Mouse (Mus musculus): ENCODE data around the gene Palmd. TPM values are rescaled to one million over a fixed set of nuclear protein-coding genes. Genes with fewer than 3 reads are reported as not detected.

The Palmd gene
- polyA plus RNA-seq (2015; fragmentation: Nextera tagmentation; extraction: Ambion mirVana), result 2.1 and 2.5 TPM in 2 replicates

DNA sequence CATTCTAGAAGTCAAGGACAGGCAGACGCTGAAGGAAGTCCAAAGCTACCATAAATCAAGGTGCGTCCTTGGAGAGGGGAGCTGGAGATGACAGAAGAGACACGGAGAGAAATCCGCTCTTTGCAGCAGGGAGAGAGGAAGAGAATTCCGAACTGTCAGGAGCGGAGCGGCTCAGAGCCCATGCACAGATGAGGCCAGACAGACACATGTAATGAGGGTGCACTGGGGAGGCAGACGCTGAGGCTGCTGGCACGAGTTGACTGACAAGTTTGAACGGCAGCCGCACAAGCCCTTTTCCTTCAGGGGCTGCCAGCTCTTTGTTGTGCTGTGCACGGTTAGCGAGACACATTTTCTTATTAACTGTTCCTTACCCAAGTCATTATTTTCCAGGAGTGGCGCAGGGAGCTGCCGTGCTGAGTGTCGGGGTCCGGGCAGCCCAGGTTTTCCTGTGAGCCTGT, at the start of gene Palmd:
TSS of gene Palmd (minus strand) at position 448 of the 458 bp plus-strand sequence.
- peak within 1 kb of the TSS; percentile 37 for H3K4me3 ChIP-seq (ENCODE audit: low read depth, low read length)
- no peak within 1 kb of the TSS for H3K27ac ChIP-seq (ENCODE audit: low read depth, low read length)
- peak within 1 kb of the TSS; percentile 59 for H3K4me2 ChIP-seq (replicated peaks; ENCODE audit: low read depth)
- no peak; the same call in 1 of the 2 replicates for ATAC-seq
- H3K36me3 ChIP-seq (ENCODE audit: control insufficient read depth, insufficient read depth), result no peaks in the 10 kb centered on the region
- H3K9ac ChIP-seq (ENCODE audit: low read depth, low read length), result peak within 1 kb of the TSS; percentile 31
- no peaks in the 10 kb centered on the region for H3K4me1 ChIP-seq (replicated peaks; ENCODE audit: control insufficient read depth, insufficient read depth, low read length)
- 4% methylated on average over 17 of the region's 17 CpGs for WGBS
- TF ChIP-seq CTCF (IDR thresholded peaks at IDR 0.05; ENCODE audit: low read depth), result no peak
- no peaks in the 10 kb centered on the region for H3K27me3 ChIP-seq (replicated peaks; ENCODE audit: control insufficient read depth, insufficient read depth, low read length)
- no peaks in the 10 kb centered on the region for H3K9me3 ChIP-seq (ENCODE audit: control insufficient read depth)

- WGBS, result 47% methylated on average over 6 of the region's 6 CpGs
- no peak for TF ChIP-seq CTCF (IDR thresholded peaks at IDR 0.05; ENCODE audit: low read depth)
- H3K27ac ChIP-seq (ENCODE audit: low read depth, low read length), result no peak overlapping the region
- no peak overlapping the region for H3K9ac ChIP-seq (ENCODE audit: low read depth, low read length)
- no peak overlapping the region for H3K4me2 ChIP-seq (replicated peaks; ENCODE audit: low read depth)
- H3K4me3 ChIP-seq (ENCODE audit: low read depth, low read length), result no peak overlapping the region
- no peaks in the 10 kb centered on the region for H3K27me3 ChIP-seq (replicated peaks; ENCODE audit: control insufficient read depth, insufficient read depth, low read length)
- H3K9me3 ChIP-seq (ENCODE audit: control insufficient read depth), result no peaks in the 10 kb centered on the region
- H3K4me1 ChIP-seq (replicated peaks; ENCODE audit: control insufficient read depth, insufficient read depth, low read length), result no peaks in the 10 kb centered on the region
- no peak for ATAC-seq
- H3K36me3 ChIP-seq (ENCODE audit: control insufficient read depth, insufficient read depth), result no peaks in the 10 kb centered on the region
Measured at GRCm38 (mm10) chr3:117010182-117010581, 41.4 kb upstream of the Palmd start.

DNA sequence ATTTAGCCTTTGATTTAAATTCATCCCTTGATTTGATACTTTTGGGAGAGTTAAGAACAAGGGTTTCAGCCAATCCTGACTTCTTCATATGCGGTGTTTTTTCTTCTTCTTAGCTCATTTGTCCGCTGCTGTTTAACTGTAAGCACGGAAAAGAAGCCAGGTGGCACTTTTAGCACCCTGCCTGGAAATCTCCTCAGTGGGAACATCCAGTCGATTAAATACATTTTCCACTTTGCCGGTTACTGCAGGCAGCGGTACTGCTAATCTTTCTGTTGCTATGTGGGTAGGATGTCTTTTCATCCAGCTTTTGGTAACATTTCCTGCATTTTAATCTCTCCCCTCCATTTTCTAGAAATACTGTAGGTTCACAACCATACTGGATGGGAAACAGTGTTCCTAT, 38.6 kb upstream of the Palmd start:
- Histone ChIP-seq H3K4me3 (ENCODE audit: low read depth, low read length) (no peak overlapping the region), H3K9ac (ENCODE audit: low read depth, low read length) (no peak overlapping the region), H3K9me3 (ENCODE audit: control insufficient read depth) (no peaks in the 10 kb centered on the region), H3K27me3 (replicated peaks; ENCODE audit: control insufficient read depth, insufficient read depth, low read length) (no peaks in the 10 kb centered on the region), H3K4me1 (replicated peaks; ENCODE audit: control insufficient read depth, insufficient read depth, low read length) (no peaks in the 10 kb centered on the region), H3K4me2 (replicated peaks; ENCODE audit: low read depth) (no peak overlapping the region), H3K27ac (ENCODE audit: low read depth, low read length) (no peak overlapping the region), H3K36me3 (ENCODE audit: control insufficient read depth, insufficient read depth) (no peaks in the 10 kb centered on the region)
- 83% methylated on average over 6 of the region's 6 CpGs for WGBS
- ATAC-seq, result no peak
- TF ChIP-seq CTCF (IDR thresholded peaks at IDR 0.05; ENCODE audit: low read depth), result no peak

GRCm38 (mm10) chr3:117006636-117007035, 37.8 kb upstream of the Palmd start:
- Histone ChIP-seq H3K4me1 (replicated peaks; ENCODE audit: control insufficient read depth, insufficient read depth, low read length) (no peaks in the 10 kb centered on the region), H3K27me3 (replicated peaks; ENCODE audit: control insufficient read depth, insufficient read depth, low read length) (no peaks in the 10 kb centered on the region), H3K27ac (ENCODE audit: low read depth, low read length) (no peak overlapping the region), H3K36me3 (ENCODE audit: control insufficient read depth, insufficient read depth) (no peaks in the 10 kb centered on the region), H3K9ac (ENCODE audit: low read depth, low read length) (no peak overlapping the region), H3K4me3 (ENCODE audit: low read depth, low read length) (no peak overlapping the region), H3K4me2 (replicated peaks; ENCODE audit: low read depth) (no peak overlapping the region), H3K9me3 (ENCODE audit: control insufficient read depth) (no peaks in the 10 kb centered on the region)
- 86% methylated on average over 3 of the region's 3 CpGs for WGBS
- no peak for TF ChIP-seq CTCF (IDR thresholded peaks at IDR 0.05; ENCODE audit: low read depth)
- no peak for ATAC-seq

DNA sequence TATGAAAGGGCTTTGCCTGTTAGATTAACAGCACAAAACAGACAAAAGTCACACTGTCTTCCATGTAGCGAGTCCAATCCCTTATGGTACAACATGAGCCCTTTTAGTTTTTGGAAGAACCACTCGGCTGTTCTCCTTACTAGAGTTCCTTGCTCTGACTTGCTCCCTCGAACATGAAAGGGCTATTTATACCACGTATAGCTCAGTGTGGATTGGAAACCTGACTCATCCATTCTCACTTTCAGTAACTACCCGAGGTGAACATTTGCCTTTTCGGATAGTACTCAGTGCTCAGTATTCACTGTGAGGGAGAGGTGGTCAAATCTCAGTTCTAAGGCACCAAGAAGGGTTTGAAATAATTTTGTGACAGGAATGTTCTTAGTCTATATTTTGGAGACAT, 34.6 kb upstream of the Palmd start:
- no peak for ATAC-seq
- H3K4me1 ChIP-seq (replicated peaks; ENCODE audit: control insufficient read depth, insufficient read depth, low read length), result no peaks in the 10 kb centered on the region
- H3K27me3 ChIP-seq (replicated peaks; ENCODE audit: control insufficient read depth, insufficient read depth, low read length), result no peaks in the 10 kb centered on the region
- no peak overlapping the region for H3K9ac ChIP-seq (ENCODE audit: low read depth, low read length)
- no peak overlapping the region for H3K4me3 ChIP-seq (ENCODE audit: low read depth, low read length)
- 80% methylated on average over 6 of the region's 6 CpGs for WGBS
- TF ChIP-seq CTCF (IDR thresholded peaks at IDR 0.05; ENCODE audit: low read depth), result no peak
- no peaks in the 10 kb centered on the region for H3K9me3 ChIP-seq (ENCODE audit: control insufficient read depth)
- no peak overlapping the region for H3K4me2 ChIP-seq (replicated peaks; ENCODE audit: low read depth)
- no peaks in the 10 kb centered on the region for H3K36me3 ChIP-seq (ENCODE audit: control insufficient read depth, insufficient read depth)
- H3K27ac ChIP-seq (ENCODE audit: low read depth, low read length), result no peak overlapping the region

DNA sequence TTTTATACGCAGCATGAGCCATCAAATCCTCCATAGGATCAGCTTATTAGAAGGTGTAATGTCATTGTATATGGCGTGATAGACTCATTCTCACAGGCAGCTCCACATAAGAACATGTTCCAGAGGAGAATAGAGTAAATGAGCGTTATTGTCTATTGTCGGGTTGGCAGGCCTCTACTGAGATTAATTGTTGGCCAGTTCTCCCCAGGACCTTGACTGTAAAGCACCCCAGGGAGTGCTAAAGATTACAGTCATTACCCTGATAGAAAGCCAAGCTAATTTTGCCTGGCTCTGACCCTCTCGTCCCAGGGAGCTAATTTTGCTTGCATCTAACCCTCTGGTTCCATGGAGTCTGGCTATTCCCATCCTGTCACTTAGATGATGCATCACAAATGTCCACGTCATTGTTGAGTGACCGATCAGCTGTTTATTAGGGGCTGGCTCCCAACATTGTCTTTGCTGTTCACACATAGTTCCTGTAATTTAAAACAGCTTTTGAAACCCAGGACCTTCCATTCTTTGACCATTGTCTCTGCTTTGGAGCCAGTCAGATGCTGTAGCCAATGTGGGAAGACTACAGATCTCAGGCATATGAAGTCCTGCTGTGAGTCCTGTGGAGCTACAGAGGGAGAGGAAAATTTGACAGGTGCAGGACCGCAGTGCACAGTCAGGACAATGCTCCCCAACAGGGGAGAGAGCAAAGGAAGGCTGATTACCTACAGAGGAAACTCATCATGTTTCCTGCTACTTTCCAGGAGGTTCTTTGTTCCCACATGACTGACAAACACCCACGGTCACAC, 33.1 kb upstream of the Palmd start:
- Histone ChIP-seq H3K27me3 (replicated peaks; ENCODE audit: control insufficient read depth, insufficient read depth, low read length) (no peaks in the 10 kb centered on the region), H3K36me3 (ENCODE audit: control insufficient read depth, insufficient read depth) (no peaks in the 10 kb centered on the region), H3K4me1 (replicated peaks; ENCODE audit: control insufficient read depth, insufficient read depth, low read length) (no peaks in the 10 kb centered on the region), H3K4me2 (replicated peaks; ENCODE audit: low read depth) (no peak overlapping the region), H3K27ac (ENCODE audit: low read depth, low read length) (no peak overlapping the region), H3K9ac (ENCODE audit: low read depth, low read length) (no peak overlapping the region), H3K4me3 (ENCODE audit: low read depth, low read length) (no peak overlapping the region), H3K9me3 (ENCODE audit: control insufficient read depth) (no peaks in the 10 kb centered on the region)
- WGBS, result 67% methylated on average over 9 of the region's 9 CpGs
- TF ChIP-seq CTCF (IDR thresholded peaks at IDR 0.05; ENCODE audit: low read depth), result no peak
- no peak for ATAC-seq

All from intestine, postnatal 0 days (tissue).